Mouse (Mus musculus): ENCODE results near the gene Pstpip1.

The Pstpip1 gene

GRCm38 (mm10) chr9:56106274-56107072, 16.7 kb downstream of the Pstpip1 start:
- peak; percentile 34 to 51 for DNase-seq

- DNase-seq = no peak
Observed at GRCm38 (mm10) chr9:56107527-56107926, 17.8 kb downstream of the Pstpip1 start.

- no peak for DNase-seq
Observed at GRCm38 (mm10) chr9:56108174-56108573, 18.4 kb downstream of the Pstpip1 start.

GRCm38 (mm10) chr9:56118091-56118490, 28.3 kb downstream of the Pstpip1 start:
- no peak for DNase-seq

GRCm38 (mm10) chr9:56118582-56118981, 28.8 kb downstream of the Pstpip1 start:
- peak; percentile 73 to 85 for DNase-seq

GRCm38 (mm10) chr9:56119651-56120050, 29.9 kb downstream of the Pstpip1 start:
- no peak for DNase-seq

- peak; percentile 71 to 79 for DNase-seq
Observed at GRCm38 (mm10) chr9:56121097-56121496, 31.3 kb downstream of the Pstpip1 start.

- DNase-seq = peak; percentile 42 to 46
Observed at GRCm38 (mm10) chr9:56122973-56123372, 33.2 kb downstream of the Pstpip1 start.

- DNase-seq = no peak
Observed at GRCm38 (mm10) chr9:56123613-56124012, 33.9 kb downstream of the Pstpip1 start.

GRCm38 (mm10) chr9:56124561-56124960, 34.8 kb downstream of the Pstpip1 start:
- no peak for DNase-seq

GRCm38 (mm10) chr9:56126453-56127173, 36.9 kb downstream of the Pstpip1 start:
- no peak for DNase-seq

GRCm38 (mm10) chr9:56128331-56128730, 38.6 kb downstream of the Pstpip1 start:
- no peak for DNase-seq

GRCm38 (mm10) chr9:56129951-56130350, 40.2 kb downstream of the Pstpip1 start:
- DNase-seq = no peak

- no peak for DNase-seq
Observed at GRCm38 (mm10) chr9:56130536-56130935, 40.8 kb downstream of the Pstpip1 start.

- no peak for DNase-seq
Observed at GRCm38 (mm10) chr9:56131813-56132525, 42.2 kb downstream of the Pstpip1 start.

- DNase-seq = no peak
Observed at GRCm38 (mm10) chr9:56133970-56134369, 44.2 kb downstream of the Pstpip1 start.

GRCm38 (mm10) chr9:56134614-56135013, 44.9 kb downstream of the Pstpip1 start:
- no peak for DNase-seq

- DNase-seq = no peak
Observed at GRCm38 (mm10) chr9:56135590-56136197, 45.9 kb downstream of the Pstpip1 start.

GRCm38 (mm10) chr9:56141776-56142175, 52.0 kb downstream of the Pstpip1 start:
- peak; percentile 34 to 63 for DNase-seq

GRCm38 (mm10) chr9:56144366-56145003, 54.7 kb downstream of the Pstpip1 start:
- no peak for DNase-seq

- no peak for DNase-seq
Observed at GRCm38 (mm10) chr9:56146326-56146923, 56.7 kb downstream of the Pstpip1 start.

All from kidney, postnatal 4 days (tissue).